Mouse (Mus musculus): ENCODE data around the gene Snap25. TPM values are rescaled to one million over a fixed set of nuclear protein-coding genes. Genes with fewer than 3 reads are reported as not detected.
A peak's percentile ranks its signal among the peaks of the same experiment; 100 is the strongest.

Snap25 gene
- total RNA-seq (2017), result not detected in 2 replicates

DNA sequence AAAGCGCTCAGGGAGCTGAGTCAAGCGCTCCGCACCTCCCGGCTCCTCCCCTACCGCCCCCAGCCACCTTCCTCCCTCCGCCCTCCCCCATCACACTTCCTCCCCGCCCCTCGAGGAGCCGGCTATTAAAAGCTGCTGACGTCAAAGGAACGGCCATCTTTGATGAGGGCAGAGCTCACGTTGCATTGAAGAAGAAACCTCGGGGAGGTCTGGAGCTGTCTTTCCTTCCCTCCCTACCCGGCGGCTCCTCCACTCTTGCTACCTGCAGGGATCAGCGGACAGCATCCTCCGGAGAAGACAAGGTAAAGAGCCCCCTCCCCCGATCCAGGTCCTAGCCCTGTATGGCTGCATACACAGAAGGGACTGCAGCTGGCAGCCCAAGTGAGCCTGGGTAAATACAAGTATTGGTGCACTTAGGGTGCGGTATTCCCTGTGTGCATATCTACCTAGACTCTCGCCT lies at the start of gene Snap25:
Gene Snap25 (plus strand): TSS at position 155 of the 460 bp plus-strand sequence.
- no peak for ATAC-seq (replicated peaks; ENCODE audit: low read depth, poor library complexity, severe bottlenecking)

DNA sequence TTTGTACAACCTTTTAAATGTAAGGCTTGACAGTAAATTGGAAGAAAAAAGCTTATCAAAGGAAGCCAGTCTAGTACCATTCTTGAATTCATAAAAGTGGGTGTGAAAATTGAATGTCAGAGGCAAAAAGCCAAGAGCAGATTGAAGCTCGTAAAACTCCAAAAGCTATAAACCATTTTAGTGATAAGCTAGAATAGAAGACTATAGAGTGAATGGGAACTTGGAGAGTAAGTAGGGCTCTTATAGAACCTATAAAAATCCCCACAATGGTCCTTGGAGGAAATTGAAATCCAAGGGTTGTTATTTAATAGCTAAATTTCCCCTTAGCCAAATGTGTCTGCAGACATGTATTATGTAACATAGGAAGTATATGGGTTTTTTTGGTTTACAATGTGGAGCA lies 46.3 kb upstream of the Snap25 start:
- no peak for ATAC-seq (replicated peaks; ENCODE audit: low read depth, poor library complexity, severe bottlenecking)

DNA sequence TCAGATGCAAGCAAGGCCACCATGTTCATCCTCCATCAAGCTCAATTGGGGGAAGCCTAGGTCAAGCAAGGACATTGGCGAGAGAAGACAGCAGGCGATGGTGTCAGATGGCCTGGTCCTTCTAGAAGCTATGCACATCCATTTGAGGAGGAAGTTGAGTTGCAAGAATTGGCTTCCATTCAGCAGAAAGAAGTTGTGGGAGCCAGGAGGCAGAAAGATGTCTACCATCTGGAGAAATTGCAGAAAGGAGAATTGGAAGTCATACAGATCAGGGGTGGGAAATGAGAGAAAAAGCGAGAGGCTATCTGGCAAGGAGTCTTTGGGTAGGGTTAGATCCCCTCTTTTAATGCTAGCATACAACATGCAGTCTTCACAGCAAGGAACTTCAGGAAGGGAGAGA lies 44.1 kb upstream of the Snap25 start:
- no peak for ATAC-seq (replicated peaks; ENCODE audit: low read depth, poor library complexity, severe bottlenecking)

DNA sequence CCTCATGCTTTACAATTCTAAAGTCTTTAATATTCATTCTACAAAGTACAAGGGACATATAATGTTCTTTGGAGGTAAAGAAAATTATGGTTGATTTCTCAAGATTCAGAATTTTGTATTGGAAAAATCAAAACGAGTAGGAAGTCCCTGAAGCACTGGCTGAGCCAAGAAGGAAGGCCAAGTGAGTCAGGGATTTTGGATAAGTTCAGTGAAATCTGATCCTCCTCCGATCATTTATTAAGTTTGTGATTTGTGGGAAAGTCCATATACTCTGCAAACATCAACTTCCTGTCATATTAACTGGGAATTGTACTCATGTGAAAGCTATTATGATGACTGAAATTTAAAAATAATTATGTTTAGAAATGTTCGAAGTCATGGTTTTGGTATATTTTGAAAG lies 43.6 kb upstream of the Snap25 start:
- no peak for ATAC-seq (replicated peaks; ENCODE audit: low read depth, poor library complexity, severe bottlenecking)

DNA sequence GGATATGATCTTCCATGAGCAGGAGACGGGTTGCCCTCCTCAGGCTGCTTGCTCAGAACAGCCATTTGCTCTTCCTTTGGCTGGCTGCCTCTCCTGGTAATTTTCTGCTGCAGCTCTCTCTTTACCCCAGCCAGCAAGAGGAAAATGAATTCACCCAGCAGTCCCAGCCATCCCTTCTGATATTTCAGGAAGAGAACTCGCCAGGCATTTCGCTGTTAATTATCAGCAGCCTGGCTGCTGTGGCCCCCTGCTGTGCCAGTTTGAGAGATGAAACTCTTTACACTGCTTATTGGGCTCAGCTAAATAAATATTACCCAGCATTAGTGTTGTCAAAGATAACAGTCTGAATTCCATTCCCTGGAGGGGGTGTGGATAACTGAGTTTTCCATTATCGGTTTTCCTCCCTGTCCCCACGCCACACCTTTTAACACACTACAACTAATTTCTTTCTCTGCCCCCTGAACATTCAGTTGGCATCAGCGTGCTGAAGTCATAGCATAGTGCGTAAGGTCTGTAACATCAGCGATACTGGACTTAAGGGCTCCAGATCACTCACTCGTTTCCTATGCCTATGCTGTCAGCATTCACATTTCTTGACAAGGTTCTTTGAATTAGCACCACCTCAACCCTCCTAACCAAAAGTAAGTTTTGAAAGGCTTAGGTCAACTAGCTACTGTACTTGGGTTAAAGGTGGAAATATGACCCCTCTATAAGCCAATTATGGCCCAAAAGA lies 42.5 kb upstream of the Snap25 start:
- ATAC-seq (replicated peaks; ENCODE audit: low read depth, poor library complexity, severe bottlenecking), result no peak

GRCm38 (mm10) chr2:136674077-136674757 lies 39.0 kb upstream of the Snap25 start:
- ATAC-seq (replicated peaks; ENCODE audit: low read depth, poor library complexity, severe bottlenecking), result no peak

- ATAC-seq (replicated peaks; ENCODE audit: low read depth, poor library complexity, severe bottlenecking), result peak; percentile 31
These were observed 37.1 kb upstream of the Snap25 start for GRCm38 (mm10) chr2:136676196-136676595.

DNA sequence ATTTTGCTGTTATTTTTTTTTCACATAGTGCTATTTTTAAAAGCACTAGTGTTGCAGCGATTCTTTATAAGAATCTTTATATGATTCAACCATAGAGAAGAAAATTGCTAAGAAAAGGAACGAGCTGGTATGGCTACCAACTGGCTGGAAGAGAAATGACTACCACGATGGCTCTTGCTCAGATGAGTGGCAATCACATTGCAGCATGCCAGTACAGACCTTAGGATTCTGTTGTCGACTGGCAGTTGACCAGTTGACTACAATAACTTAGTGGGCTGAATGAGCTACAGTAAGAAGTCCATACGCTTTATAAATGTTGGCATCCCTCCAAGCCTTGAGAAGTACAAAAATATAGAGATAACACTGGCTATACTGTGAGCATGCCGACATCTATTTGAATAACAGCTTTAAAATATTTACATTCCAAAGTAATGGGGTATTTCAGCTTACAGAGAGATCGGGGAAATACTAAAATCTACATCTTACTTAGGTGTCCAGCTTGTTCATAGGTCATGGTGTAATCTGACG lies 36.3 kb upstream of the Snap25 start:
- no peak for ATAC-seq (replicated peaks; ENCODE audit: low read depth, poor library complexity, severe bottlenecking)

DNA sequence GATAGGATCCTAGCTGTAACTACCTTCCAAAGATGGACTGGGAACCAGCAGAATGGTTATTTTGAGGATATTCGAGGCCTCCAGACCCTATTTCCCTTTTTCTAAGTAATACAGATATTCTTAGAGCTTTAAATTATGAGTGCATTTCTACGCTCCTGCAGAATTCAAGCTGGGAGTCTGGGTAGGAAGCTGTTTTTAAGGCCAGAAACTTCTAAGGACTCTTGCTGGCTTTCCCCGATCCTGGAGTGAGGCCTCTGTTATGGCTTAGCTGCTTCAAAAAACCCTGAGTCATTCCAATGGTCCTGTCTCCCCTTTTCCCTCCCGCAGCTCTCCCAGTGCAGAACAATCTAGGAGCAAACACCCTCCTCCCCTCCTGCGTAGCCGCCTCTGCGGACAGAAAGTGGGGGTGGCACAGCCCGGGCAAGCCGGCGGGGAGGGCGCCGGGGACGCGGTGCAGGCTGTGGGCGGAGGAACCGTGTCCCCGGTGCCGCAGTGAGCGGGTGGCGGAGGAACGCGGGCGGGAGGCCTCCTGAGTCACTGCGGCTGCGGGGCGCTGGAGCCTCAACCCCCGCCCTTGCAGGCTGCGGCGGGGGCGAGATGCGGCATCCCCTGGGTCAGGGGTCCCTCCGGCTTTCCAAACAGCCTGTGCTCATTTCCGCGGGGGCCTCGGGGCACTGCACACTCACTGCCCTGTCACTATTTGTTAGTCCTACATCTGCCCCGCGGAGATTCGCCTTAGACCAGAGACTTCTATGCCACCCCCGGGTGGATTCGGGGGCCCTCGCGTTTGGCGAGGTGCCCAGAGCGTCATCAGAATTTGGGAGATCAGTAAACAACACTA lies 34.7 kb upstream of the Snap25 start:
- ATAC-seq (replicated peaks; ENCODE audit: low read depth, poor library complexity, severe bottlenecking), result peak; percentile 74

DNA sequence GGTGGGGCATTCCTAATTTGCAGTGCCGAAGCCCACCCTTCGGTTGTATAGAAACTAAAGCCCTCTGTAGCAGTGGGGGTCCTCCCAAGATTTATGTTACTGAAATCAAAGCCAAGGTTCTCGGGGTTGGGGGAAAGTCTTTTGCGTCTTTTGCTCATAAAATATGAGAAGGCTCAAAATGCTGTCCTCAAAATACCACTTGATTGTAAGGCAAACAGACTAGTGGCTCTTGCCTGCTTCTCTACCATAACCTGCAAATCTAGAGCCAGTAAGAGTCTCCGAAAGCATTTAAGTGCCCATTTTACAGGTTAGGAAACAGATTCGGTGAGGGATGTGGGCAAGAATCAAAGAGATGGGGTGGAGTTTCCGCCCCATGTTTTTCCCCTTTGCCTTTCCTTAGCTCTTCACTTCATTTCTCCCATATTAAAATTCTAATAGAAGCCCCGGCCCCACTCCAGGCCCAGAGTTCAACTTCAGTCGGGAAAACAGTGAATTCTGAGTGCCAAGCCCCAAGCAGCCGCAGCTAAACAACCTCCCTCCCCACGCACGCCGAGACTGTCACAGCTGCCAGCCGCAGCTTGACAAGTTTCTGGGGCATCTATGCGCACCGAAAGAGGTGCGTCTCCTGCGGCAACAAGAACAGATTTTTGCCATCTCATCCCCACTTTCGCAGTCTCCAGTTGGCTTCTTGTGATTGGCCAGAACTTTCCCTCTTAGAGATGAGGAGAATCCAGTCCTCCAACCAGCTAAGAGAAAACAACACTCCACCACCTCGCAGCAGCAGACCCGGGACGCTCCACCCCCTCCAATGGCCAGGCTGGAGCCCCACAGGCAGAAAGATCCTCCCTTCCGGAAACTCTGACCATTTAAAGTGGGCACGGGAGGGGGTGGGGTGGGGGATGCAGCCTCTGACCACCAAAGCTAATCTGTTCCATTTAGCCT lies 33.7 kb upstream of the Snap25 start:
- ATAC-seq (replicated peaks; ENCODE audit: low read depth, poor library complexity, severe bottlenecking), result peak; percentile 64

- no peak for ATAC-seq (replicated peaks; ENCODE audit: low read depth, poor library complexity, severe bottlenecking)
These were observed 30.9 kb upstream of the Snap25 start for GRCm38 (mm10) chr2:136682146-136682860.

- ATAC-seq (replicated peaks; ENCODE audit: low read depth, poor library complexity, severe bottlenecking), result no peak
These were observed 27.1 kb upstream of the Snap25 start for GRCm38 (mm10) chr2:136686195-136686594.

GRCm38 (mm10) chr2:136687316-136687715 lies 25.9 kb upstream of the Snap25 start:
- ATAC-seq (replicated peaks; ENCODE audit: low read depth, poor library complexity, severe bottlenecking), result no peak

DNA sequence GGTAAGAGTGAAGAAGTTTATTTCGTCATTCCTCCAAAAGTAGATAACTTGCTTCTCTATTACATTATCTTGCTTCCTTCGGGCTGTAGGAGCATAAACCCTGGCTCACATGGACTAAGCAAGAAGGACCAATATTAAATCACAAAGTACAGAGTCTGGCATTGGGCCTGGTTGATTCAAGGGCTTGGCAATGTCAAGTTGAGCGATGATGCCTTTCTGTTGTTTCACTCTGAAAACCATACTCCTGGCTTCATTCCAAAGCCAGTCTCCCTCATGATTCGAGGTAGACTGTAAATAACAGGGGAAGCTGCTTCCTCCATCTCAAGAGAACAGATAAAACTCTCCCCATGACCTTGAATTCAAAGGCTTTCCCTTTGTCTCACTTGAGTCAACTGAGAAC lies 23.8 kb upstream of the Snap25 start:
- no peak for ATAC-seq (replicated peaks; ENCODE audit: low read depth, poor library complexity, severe bottlenecking)

- ATAC-seq (replicated peaks; ENCODE audit: low read depth, poor library complexity, severe bottlenecking), result no peak
These were observed 21.6 kb upstream of the Snap25 start for GRCm38 (mm10) chr2:136691681-136692080.

- no peak for ATAC-seq (replicated peaks; ENCODE audit: low read depth, poor library complexity, severe bottlenecking)
These were observed 13.6 kb upstream of the Snap25 start for GRCm38 (mm10) chr2:136699429-136700227.

- ATAC-seq (replicated peaks; ENCODE audit: low read depth, poor library complexity, severe bottlenecking), result no peak
These were observed 9.9 kb upstream of the Snap25 start for GRCm38 (mm10) chr2:136703376-136703775.

DNA sequence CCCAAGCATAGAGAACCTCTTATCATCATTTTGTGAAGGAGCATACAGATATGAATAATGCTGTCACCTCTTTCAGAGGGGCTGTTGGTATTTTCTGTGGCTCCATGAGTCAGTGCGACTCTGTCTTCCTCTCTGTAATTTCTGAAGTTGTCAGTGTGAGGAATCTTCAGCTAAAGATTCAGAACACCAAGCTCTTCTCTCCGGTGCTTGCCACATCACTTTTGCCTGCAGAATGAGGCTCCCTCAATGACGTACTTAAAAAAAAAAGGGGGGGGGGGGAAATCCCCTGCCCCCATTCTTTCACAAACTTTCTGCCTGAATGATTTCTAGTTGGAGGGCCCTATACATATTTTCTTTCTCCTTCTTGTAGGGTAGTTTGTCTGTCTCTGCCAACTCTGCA lies 2.1 kb upstream of the Snap25 start:
- ATAC-seq (replicated peaks; ENCODE audit: low read depth, poor library complexity, severe bottlenecking), result no peak

Data from common myeloid progenitor, adult 5-6 weeks (primary cell).